Mouse (Mus musculus) left cerebral cortex, postnatal 10 days (tissue): Measurements from ENCODE around the gene Pax6. TPM values are rescaled to one million over a fixed set of nuclear protein-coding genes. Genes with fewer than 3 reads are reported as not detected.

ENCODE experiments used
- DNase-seq, 2 experiments: peaks; one replicate each; pipeline ENCODE4 v3.0.0; 2021 to 2022; ENCODE audit warnings: low spot score in 2 of 2, mixed read lengths in 1 of 2; ENCODE audit errors: extremely low spot score in 1 of 2
- intact Hi-C: fragments of 180-260 bp; cut with DNase I; formaldehyde crosslinking; loops from one replicate; pipeline ENCODE4 v1.15.1; 2025
- total RNA-seq, 2 experiments: library from RNA; stranded (reverse); gene quantifications; 2 replicates each; pipeline ENCODE4 v1.2.3; 2021

Gene Pax6
- total RNA-seq, 2 experiments from 2014 or later, result 7.0 to 7.5 TPM

DNA sequence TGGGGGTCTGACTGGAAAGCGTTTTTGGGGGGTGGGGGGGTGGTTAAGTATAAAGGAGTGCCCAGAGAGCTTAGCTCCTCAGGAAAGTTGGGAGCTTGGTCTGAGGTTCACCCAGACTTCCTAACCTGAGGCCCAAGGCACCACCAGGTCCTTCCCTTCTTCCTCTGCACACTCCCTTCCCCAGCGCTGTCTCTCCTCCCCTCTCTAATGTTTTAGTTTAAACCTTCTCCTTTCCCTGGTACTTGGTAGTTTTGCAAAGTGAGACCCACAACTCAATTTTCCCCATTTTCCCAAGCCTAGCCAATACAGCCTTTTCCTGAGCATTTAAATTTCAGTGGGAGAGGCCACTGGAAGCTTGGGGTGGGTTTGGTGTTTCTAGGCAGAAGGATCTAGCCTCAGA, 10.6 kb downstream of the Pax6 start:
- no peak for DNase-seq
- intact Hi-C loops, result loop anchor here (5.0 to 10.0 kb wide), 3 partner anchors 345 to 552 kb away; partner anchors contain the start of gene Wt1

- intact Hi-C loops, result loop anchor here (10.0 kb wide), 1 partner anchor 224 kb away; the partner anchor contains the start of genes Elp4 and Immp1l
- no peak for DNase-seq
Observed at GRCm38 (mm10) chr2:105680146-105680998, 11.7 kb downstream of the Pax6 start.

GRCm38 (mm10) chr2:105680999-105681710, 12.5 kb downstream of the Pax6 start:
- intact Hi-C loops, result loop anchor here (10.0 kb wide), 1 partner anchor 224 kb away; the partner anchor contains the start of genes Elp4 and Immp1l
- no peak for DNase-seq

DNA sequence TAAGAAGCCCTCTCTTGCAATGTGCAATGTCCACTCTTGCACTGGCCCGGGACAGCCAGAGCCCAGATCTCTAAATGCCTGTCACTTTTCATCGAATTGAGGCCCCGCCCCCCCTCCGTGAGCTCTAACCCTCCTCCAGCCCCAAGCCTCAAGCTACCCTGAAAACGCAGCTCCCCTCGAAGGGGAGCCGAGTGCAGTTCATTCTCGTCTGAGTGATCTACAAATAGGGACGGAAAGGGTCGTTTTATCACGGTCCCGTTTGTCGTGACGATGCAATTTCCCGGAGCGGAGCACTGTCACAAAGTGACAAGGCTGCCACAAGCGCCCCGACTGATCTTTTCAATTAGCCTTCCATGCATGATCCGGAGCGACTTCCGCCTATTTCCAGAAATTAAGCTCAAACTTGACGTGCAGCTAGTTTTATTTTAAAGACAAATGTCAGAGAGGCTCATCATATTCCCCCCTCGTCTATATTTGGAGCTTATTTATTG, 13.4 kb downstream of the Pax6 start:
- DNase-seq, result no peak
- intact Hi-C loops, result loop anchor here (10.0 kb wide), 1 partner anchor 223 kb away; the partner anchor contains the start of genes Elp4 and Immp1l

DNA sequence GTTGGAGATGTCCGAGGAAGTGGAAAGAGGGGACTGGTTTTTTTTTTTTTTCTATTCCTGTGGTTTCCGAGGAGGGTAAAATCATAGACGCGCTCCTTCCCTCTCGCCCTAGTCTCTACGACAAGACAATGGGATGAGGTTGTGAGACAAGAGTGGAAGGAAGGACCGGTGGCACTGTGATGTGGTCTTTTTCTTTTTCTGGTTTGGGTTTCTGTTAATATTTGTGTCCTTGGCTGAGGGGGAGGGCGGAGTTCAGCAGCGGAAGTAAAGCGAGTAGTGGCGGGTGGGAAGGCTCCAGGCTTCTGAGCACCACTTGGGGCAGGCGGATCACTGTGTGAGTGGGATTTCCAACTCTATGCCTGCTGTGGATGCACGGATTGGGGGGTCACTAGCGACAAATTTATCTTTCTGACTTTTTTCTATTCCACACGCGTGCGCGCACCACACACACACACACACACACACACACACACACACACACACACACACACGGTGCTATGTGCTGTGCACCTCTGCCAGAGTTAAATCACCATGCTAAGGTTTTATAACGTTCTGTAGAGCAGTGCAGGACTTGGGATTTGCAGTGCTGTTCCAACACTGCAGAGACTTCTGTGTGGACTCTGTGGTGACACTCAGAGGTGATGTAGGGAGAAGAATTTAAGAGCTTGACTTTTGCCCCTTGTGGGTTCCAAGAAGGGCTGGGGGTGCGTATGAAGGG, 14.1 kb downstream of the Pax6 start:
- no peak for DNase-seq
- intact Hi-C loops, result loop anchor here (10.0 kb wide), 1 partner anchor 222 kb away; the partner anchor contains the start of genes Elp4 and Immp1l

DNA sequence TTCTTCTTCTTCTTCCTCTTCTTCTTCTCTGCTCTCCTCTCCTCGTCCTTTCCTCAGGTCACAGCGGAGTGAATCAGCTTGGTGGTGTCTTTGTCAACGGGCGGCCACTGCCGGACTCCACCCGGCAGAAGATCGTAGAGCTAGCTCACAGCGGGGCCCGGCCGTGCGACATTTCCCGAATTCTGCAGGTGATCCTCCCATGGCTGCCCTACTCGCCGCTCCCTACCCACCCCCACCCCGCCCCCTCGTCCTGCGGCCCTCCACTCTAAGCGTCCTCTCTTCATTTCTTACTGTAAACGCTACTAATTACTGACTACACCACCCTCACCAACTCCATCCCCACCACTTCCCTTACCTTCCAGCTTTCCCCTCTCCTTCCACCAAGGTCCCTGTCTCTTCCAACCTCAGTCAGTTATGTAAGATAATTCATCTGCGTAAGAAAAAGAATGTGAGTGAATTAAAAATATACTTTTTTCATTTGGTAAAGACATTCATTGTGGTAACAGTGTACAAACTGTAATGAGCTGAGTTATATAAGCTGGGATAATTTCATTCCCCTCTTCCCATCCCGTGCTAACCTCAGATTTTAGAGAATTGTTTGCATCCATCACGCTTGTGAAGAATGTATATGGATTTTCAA, 15.2 kb downstream of the Pax6 start:
- intact Hi-C loops, result loop anchor here (10.0 kb wide), 1 partner anchor 221 kb away; the partner anchor contains the start of genes Elp4 and Immp1l
- DNase-seq, result no peak

- intact Hi-C loops, result loop anchor here (10.0 kb wide), 1 partner anchor 220 kb away; the partner anchor contains the start of genes Elp4 and Immp1l
- no peak for DNase-seq
Observed at GRCm38 (mm10) chr2:105684991-105685650, 16.4 kb downstream of the Pax6 start.

DNA sequence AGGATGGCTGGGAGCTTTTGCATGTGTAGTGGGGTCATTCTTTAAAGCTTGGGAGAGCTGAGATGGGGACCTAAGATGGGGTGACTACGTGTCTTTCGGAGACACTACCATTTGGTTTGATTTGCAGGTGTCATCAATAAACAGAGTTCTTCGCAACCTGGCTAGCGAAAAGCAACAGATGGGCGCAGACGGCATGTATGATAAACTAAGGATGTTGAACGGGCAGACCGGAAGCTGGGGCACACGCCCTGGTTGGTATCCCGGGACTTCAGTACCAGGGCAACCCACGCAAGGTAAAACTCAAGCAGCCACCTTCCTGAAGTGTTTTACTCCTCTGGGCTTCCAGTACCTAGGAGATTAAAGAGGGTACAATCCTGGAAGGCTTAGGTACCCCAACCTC, 17.0 kb downstream of the Pax6 start:
- intact Hi-C loops, result loop anchor here (10.0 kb wide), 1 partner anchor 219 kb away; the partner anchor contains the start of genes Elp4 and Immp1l
- DNase-seq, result no peak

- DNase-seq, result no peak
- intact Hi-C loops, result loop anchor here (10.0 kb wide), 1 partner anchor 218 kb away; the partner anchor contains the start of genes Elp4 and Immp1l
Observed at GRCm38 (mm10) chr2:105686363-105687316, 17.9 kb downstream of the Pax6 start.

DNA sequence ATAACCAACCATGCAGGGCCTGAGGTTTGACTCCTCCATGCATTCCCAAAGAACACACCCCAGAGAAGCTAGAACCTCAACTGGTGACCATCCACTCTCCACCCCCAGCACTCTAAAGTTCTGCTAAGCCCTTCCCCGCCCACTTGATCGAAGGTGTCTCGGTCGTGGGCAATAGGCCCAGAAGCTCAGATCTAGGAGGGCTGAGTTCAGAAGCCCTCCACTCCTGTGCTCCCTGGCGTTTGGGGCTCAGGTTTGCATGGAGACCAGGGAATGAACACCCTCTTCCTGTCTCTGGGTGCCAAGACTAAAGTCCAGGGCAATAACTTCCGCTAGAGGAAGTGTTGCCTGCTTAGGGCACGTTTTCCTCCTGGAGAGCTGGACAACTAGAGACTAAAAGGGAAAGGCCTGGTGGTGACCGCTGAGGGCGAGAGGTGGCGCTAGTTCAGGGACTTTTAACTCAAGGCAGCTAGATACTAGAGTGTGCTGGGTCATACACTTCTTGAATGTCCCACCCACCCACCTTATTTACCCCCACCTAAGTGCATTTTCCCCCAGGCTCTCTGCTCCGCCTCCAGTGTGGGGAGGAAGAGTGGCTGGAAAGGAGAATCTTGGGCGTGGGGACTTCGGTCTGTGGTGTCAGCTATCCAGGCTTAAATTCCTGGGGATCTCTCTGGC, 18.8 kb downstream of the Pax6 start:
- DNase-seq, result no peak
- intact Hi-C loops, result loop anchor here (10.0 kb wide), 1 partner anchor 217 kb away; the partner anchor contains the start of genes Elp4 and Immp1l

DNA sequence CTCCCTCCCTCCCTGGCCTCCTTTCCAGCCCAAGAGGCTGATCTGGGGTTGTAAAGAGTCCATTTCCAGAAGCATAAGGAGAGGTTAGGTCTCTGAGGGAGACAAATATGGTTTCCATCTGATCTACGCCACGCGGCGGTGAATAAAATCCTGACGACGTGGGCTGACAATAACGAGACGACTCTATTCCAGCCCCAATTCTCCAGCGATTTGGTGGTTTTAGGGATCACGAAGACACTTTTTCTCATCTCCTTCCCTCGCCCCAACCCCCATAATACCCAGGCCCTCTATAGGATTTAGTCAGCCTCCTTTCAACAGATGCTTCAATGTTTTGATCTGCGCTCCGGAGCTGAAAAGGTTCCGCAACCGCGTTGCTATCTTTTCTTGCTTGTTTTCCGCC, 19.3 kb downstream of the Pax6 start:
- DNase-seq, result no peak
- intact Hi-C loops, result loop anchor here (10.0 kb wide), 1 partner anchor 217 kb away; the partner anchor contains the start of genes Elp4 and Immp1l

GRCm38 (mm10) chr2:105688436-105689303, 20.0 kb downstream of the Pax6 start:
- DNase-seq, result no peak
- intact Hi-C loops, result loop anchor here (10.0 kb wide), 1 partner anchor 216 kb away; the partner anchor contains the start of genes Elp4 and Immp1l

DNA sequence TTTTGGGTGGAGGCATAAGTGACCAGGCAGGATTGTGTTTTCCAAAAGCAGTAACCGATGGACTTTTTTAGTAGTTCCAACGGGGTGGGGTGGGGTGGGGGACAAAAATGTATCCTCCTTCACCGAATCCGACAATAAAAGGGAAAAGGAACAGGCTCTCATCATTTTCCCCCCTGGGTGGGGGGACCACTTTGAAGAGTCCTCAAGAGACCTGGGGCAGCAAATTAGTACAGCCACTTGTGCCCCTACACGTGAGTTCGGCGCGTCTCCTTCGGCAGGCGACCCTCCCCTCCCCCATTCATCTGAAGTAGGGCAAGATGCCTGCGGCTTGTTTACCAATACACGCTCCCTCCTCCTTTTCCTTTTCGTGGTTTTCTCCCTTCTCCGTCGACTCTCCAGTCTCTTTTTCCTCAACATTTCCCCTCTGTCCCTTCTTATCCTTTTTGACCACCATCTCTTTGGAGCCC, 20.6 kb downstream of the Pax6 start:
- DNase-seq, result no peak
- intact Hi-C loops, result loop anchor here (10.0 kb wide), 1 partner anchor 215 kb away; the partner anchor contains the start of genes Elp4 and Immp1l

GRCm38 (mm10) chr2:105689771-105690639, 21.3 kb downstream of the Pax6 start:
- intact Hi-C loops, result loop anchor here (10.0 kb wide), 1 partner anchor 215 kb away; the partner anchor contains the start of genes Elp4 and Immp1l
- no peak for DNase-seq
